Mouse (Mus musculus): ENCODE measurements around the gene Tmem184c.

Gene Tmem184c

DNA sequence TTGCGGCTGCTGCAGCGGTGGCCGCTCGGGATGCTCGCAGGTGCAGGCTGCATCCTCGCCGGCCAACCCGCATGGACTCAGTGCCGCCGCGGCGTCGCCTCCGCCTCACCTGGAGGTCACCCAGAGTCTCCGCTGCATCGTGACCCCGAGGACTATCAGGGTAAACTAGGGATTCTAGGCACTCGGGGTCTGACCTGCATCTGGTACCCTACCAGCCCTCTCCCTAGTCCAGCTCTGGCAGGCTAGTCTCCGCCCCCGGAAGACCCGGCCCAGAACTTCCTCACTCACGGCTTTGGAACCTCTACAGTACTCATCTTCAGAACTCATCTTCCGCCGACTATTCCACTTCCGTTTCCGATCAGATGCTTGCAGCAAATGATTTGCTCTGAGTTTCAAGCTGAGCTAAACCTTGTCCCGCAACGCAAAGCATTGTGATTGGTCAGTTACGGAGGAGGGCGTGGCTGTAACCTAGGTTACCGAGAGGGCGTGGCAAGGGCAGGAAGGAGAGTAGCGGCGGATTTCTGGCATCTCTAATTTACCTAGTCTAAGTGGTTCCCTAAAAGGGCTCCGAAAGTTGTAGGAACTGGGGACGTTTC lies at the start of gene Tmem184c:
TSS of gene Tmem184c (minus strand) at position 325 of the 596 bp plus-strand sequence.
- DNase-seq = peak; percentile 97 to 99

DNA sequence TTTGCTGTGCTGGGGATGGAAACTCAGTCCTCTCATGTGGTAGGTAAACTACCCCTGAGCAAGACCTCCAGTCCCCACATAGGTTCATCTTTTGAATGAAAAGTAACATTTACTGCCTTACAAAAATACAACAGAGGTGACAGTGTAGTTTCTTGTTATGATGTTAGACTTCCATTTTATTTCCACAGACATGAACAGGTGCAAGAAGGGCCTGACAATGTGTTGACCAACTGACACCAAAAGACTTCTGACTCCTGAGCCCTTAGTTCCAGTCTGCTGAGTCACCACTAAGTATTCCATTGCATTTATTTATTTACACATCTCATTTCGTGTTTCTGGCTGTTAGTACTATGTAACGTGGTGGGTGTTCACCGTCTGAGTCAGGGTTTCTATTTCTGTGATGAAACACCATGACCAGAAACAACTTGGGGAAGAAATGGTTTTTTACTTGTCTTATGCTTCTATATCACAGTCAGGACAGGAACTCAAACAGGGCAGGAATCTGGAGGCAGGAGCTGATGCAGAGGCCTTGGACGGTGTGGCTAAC lies 49.1 kb upstream of the Tmem184c start:
- no peak for DNase-seq

DNA sequence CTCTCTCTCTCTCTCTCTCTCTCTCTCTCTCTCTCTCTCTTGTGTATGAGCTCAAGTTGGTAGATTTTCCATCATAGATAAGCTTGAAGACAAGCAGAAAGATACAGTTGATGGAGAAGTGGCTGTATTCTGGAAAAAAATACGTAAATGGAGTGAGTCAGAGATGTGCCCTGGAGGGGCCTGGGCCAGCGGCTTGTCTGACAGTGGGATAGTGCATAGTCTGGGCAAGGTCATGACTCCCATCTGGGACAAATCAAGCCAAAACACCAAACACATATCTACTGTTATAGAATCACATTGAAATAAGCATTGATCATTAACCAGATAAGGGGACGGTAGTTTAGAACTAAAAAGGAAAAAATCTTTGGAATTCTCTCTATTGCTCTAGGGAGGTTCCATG lies 47.9 kb upstream of the Tmem184c start:
- DNase-seq = no peak

DNA sequence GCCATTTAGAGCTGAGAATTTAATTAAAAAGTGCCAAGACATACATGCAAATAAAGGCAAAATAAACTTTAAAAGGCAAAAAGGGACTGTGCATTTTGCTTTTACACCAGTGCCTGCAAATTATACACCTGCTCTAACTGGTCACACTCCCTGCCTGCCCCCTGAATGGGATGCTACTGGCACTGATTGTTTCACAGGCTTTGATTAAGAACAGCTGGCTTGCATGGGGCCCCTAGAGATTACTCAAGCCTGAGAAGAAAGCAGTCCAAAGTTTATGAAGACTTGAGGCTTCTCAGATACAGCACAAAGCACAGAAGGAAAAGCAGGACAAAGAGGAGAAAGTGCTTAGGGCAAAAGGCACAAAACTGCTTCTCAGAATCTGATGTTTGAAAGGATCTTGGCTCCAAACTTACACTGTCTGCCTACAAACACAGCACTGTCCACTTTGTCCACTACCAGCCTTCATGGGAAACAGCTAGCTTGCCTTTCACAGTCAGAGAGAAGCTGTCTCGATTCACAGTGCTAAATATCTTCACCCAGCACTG lies 40.2 kb upstream of the Tmem184c start:
- DNase-seq = no peak

DNA sequence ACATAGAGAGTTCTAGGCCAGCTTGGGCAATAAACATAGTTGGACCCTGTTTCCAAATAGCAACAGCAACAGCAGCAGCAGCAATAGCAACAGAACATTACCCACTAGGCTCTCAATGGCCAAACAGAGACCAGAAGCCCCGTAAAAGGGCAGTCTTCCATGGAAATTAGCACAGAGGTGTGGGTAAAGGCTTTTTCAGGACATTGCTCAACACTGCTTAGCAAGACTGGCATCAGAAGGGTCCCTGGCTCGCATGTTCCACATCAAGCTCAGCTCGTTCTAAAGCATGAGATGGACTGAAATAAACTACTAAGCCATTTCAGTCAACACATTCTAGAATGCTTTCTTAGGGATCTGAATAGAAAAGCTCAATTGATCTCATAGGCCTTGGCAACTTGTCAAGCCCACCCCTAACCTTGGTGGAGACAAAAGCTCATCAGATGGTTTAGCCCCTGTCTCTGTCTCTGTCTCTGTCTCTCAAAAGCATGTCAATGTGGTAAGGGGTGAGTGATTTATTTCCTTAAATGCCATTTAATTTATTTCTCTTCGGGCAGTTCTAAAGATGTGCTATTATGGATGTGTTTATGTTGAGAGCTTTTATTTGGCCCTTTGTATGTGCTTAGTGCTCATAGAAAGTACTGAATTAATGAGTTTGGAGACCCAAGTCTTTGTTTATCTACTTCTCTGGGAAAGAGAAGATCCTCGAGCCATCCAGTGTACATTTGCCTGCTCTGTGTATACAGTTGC lies 29.8 kb upstream of the Tmem184c start:
- DNase-seq = no peak

DNA sequence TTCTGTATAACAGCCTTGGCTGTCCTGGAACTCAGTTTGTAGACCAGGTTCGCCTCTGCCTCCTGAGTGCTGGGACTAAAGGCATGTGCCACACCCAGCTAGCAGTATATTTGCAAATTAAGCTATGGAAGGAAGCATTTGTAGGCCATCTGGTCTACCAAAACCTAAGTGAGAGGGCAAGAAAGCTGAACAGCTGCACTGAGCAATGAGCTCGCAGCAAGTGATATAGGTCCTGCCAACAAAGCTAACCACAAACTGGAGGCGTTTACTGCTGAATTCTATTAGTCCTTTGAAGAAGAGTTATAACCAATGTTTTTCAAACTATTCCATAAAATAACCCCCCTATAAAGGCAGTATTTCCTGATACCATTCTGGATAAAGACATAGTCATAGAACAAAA lies 27.1 kb upstream of the Tmem184c start:
- DNase-seq = no peak

DNA sequence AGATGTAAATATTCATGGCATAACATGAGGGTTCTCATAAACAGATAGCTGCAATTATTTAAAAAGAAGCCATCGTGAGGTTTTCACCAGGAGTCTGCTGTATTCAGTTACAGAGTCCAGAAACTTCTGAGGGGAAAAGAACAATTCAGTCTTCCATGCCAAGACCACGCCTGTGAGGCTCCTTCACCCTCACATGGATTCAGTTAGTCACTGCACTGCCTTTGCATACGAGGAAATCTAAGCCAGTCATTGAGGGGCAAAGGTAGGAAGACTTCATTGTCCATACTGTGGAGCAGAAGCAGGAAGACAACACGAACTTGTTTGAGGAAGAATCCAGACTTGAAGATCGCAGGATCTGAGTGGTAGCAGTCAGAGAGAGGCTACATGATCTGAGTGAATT lies 23.5 kb upstream of the Tmem184c start:
- DNase-seq = no peak

DNA sequence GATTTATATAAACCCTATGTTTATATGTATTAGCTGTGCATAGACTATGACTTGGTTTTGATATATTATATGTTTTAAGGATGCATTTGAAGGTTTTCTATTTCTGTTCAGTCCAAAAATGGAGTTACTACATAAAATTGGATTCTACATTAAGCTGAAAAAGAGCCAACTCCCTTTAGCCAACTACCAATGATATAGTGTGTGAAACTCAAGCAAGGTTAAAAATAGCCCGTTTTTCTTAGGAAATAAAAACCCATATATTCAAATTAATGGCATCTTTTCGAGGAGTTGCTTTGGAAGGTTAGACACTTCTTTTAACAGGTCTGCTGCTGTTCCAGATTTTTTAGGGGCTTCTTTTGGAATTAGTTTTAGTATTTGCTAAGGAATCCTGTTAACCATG lies 22.7 kb upstream of the Tmem184c start:
- DNase-seq = no peak

DNA sequence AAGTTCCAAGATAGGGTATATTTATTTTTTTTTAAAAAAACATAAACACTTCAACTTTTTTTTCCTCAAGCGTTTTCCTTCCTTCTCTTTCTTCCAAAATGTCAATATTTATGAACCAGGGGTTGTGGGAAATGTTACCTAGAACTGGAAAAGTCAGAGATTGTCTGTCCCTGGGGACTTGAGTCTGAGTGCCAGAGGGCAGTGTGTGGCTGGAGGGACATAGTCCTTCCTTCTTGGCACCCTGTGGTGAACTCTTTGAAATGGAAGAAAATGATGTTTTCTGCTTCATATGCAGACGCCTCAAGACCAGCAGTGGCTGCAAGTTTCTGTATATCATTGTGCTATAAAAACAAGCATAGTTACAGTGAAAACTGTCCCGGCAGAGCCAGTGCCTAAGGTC lies 20.2 kb upstream of the Tmem184c start:
- DNase-seq = no peak

DNA sequence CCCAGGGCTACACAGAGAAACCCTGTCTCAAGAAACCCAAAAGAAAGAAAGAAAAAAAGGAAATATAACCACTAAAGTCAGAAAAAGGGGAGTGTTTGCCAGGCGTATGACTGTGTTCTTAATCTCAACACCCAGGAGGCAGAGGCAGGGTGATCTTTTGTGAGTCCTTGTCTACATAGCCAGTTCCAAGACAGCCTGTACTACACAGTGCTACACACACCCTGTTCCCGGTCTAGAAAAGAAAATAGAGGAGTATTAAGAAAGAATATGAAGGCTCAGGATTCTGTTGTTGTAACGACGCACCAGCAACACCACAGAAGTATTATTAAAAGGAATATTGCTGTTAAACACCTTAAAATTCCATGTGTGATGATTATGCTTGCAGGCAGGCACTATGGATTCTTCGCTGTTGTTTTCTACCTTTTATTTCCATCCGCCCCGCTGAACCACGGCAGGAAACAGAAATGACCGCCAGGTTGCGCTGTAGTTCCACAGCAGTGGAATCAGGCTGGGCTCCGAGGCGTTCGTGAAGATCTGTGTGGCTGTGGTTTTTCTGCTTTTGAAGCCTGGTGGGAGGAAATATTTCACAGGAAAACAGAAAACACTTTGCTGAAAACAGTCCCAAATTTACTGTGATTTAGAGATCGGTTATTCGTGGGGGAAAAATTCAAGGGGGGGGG lies 19.5 kb upstream of the Tmem184c start:
- peak; percentile 68 to 70 for DNase-seq

DNA sequence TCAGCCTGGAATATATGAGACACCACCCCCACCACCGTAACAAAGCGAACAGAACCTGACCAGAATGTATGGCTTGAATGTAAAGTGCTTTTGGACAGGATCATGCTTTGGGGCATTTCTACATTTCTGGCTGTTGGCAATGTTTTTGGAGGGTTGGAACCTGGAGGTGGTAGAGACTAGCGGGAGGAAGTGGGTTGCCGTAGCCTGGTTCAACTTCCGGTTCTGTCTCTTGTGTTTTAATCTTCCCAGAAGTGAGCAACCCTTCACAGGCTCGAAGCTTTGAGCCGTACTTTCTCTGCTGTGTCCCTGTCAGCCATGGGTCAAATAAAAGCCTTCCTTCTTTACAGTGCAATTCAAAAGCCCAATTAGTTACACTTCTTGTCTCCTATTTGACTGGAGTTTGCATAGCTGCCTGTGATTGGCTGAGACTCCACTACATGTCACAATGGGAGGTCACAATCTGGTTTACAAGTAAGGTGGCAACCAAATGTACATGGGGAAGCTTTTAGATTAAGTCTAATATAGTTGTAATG lies 13.2 kb upstream of the Tmem184c start:
- DNase-seq = no peak

DNA sequence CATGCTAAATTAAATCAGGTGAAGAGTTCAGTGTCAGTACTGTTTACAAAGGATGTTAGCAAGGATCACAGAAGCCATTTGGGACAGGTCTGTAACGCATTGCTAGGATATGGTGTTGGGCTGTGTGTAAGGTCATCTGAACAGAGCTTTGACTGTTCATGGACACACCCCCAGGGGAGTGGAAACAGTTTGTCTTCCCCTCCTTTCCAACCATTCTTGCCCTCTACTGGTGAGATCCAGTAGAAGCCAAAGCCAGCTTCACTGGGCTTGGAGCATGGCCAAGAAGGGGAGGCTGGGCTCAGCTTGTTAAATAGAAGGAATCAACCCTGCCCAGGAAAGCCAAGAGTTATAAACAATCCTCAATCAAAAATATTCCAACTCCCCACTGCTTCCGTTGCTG lies 7.4 kb upstream of the Tmem184c start:
- DNase-seq = peak; percentile 6 to 9

DNA sequence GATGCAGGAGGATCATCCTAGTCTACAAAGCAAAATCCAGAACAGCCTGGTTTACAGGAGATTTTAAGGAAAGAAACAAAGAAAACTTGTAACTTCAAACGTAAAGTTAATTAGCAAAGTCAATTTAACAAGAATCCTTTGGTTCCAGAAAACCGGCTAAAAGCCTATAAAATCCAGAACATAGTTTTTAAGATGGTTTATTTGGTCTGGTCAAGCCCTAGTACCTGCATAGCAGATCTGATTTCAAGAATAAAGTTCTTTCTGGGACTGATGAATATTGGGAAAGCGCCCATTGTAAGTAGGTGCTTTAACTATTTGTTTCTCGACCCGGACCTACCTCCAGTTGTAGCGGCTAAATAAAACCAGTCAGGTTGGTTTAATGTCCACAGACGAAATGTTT lies 877 bp downstream of the Tmem184c start:
- DNase-seq = no peak

DNA sequence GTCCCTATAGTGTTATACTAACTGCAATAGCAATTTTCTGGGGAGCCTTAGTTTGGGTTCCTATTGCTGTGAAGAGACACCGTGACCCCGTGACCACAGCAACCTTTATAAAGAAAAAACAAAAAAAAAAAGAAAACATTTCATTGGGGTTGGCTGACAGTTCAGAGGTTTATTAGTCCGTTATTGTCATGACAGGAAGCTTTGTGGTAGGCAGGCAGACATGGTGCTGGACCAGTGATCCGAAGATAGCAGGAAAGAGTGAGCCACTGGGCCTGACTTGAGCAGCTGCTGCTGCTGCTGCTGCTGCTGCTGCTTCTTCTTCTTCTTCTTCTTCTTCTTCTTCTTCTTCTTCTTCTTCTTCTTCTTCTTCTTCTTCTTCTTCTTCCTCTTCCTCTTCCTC lies 26.3 kb downstream of the Tmem184c start:
- DNase-seq = no peak

DNA sequence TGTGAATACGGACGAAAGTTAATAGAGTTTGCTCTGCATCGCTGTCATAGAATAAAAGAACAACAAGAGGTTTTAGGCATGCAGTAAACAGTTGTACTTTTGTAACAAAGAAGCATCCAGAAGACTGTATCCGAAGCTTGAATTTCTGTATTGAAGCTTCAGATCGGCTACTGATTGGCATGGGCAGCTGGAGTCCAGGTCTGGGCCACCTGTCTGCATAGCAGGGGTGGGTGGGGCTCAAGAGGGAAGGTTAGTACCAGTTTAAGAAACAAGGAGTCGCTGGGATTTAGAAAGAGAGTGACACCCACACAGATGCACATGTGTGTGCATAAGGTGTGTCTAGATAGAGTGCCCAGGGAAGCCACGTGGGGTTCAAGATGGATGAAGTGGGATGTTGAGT lies 32.8 kb downstream of the Tmem184c start:
- no peak for DNase-seq

DNA sequence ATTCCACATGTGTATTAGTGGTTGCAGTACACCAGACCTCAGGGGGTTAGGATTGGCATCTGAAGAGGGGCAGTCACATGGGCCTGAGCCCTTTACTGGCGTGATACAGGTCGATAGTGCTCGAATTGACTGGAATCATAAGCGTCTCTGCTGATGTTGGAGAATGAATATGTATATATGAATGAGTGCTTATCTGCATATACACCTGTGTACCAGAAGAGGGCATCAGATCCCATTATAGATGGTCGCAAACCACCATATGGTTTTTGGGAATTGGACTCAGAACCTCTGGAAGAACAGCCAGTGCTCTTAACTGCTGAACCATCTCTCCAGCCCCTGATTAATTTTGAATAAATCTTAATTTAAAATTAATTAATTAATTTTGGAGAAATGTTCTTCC lies 36.3 kb downstream of the Tmem184c start:
- DNase-seq = no peak

DNA sequence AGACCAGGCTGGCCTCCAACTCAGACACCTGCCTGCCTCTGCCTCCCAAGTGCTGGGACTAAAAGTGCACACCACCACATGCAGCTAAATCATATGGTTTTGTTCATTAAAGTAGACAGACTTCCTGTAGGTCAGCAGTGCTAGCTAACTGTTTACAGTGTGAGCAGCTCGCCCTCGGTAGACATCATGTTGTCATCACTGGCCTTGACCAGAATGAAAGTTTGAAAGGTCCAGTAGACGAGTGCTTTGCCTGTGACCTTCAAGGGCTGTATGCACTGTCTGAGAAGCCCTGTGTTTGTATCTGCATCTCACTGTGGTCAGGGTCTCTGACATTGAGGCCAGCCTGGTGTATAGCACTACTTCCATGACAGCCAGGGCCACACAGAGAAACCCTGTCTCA lies 49.1 kb downstream of the Tmem184c start:
- no peak for DNase-seq

DNA sequence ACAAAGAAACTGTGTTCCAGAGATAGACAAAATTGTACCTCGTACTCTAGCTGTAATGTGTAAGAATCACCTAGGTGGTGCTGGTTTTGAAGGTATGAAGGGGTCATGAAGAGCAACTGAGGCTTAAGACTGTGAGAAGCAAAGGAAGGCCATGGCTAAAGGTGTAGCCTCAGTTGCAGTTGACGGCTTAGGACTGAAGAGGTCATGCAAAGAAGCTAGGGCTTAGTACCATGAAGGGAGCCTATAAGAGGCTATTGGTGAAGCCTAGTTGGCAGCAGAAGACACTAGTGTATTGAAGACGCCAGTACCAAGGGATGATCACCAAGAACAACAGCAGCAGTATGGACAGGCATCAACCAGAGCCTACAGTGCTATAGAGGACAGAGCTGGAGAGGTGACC lies 58.0 kb downstream of the Tmem184c start:
- DNase-seq = no peak

DNA sequence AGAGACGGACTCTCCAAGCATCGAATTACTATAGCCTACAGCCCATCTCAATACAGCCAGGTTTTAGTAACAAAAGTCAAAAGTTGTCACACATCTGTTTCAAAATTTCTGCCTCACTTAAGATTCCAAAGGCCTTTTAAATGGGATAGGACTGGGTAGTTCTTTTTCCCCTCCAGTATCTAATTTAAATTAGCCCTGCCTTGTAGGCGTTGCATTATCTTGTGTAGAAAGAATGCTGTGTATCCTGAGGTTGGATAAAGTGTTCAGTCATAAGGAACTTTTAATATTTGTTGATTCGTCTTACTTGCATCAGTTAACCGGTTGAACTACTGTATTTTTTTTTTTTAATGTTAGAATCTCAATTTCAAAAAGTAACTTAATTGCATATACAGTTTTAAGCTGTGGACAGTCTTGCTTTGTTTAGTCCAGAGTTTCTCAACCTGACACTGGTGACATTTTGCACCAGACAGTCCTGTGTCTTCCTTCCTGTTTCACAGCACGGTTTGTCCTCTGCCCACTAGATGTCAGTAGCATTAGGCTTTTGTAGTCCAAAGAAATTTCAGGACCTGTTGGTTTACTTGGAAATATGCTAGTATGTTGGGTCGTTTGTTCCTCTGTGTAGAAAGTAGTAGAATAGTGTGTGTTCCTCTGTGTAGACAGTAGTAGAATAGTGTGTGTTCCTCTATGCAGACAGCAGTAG lies 60.5 kb downstream of the Tmem184c start:
- DNase-seq = peak; percentile 26 to 34

DNA sequence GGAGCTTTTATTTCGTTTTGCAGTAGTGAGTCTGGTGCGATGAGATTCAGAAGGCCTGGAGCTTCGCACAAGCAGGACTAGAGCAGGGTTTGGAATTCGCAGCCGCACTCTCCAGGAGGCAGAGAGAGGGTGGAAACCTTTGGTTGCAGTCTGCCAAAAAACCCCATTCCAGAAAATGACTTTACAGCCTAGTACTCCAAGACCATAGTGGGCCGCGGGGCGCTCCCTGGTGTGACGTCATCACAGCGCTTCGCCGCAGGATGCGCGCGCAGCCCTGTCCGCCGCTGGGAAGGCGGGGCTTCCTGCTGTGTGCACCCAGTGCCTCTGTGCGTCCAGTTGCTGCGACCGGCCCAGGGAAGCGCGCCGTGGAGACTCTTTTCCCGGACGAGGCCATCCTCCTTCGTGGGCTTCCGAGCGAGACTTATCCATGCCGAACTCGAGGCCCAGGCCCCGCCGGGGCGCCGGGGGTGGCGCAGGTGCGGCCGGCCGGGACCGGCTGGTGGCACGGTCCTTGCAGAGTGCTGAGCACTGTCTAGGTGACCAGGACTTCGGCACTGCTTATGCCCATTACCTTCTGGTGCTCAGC lies 61.3 kb downstream of the Tmem184c start, which contains the start of gene Prmt9:
TSS of gene Prmt9 (plus strand) at position 277 of the 586 bp plus-strand sequence.
- peak; percentile 88 to 89 for DNase-seq

All from cerebellum, postnatal 36 days (tissue).